Mouse (Mus musculus) neural tube, embryonic 12.5 days (tissue): ENCODE measurements around the gene Ssh3. TPM values are rescaled to one million over a fixed set of nuclear protein-coding genes. Genes with fewer than 3 reads are reported as not detected.
A peak's percentile ranks its signal among the peaks of the same experiment; 100 is the strongest.

Experiments used
- ATAC-seq: fragments of 200-750 bp; cut with Nextera tagmentation; 2 replicates; pipeline ENCODE4 v1.8.0; 2017; ENCODE audit warnings: low read depth, mild to moderate bottlenecking, moderate TSS enrichment, moderate library complexity; ENCODE audit not compliant: low FRiP score
- H3K27ac ChIP-seq: fragments of 300-500 bp; sonication (generic); 2 replicates; pipeline ENCODE4 v1.5.1; 2016
- H3K27me3 ChIP-seq: fragments of 300-500 bp; sonication (generic); replicated peaks from 2 replicates; pipeline ENCODE4 v1.6.1; 2016; ENCODE audit warnings: mild to moderate bottlenecking
- H3K36me3 ChIP-seq: fragments of 300-500 bp; sonication (generic); 2 replicates; pipeline ENCODE4 v1.6.1; 2016; ENCODE audit warnings: mild to moderate bottlenecking
- H3K4me1 ChIP-seq: fragments of 300-500 bp; sonication (generic); 2 replicates; pipeline ENCODE4 v1.6.1; 2016
- H3K4me2 ChIP-seq: fragments of 300-500 bp; sonication (generic); replicated peaks from 2 replicates; pipeline ENCODE4 v1.6.1; 2016; ENCODE audit warnings: mild to moderate bottlenecking
- H3K4me3 ChIP-seq: fragments of 300-500 bp; sonication (generic); 2 replicates; pipeline ENCODE4 v1.5.1; 2016
- H3K9ac ChIP-seq: fragments of 300-500 bp; sonication (generic); 2 replicates; pipeline ENCODE4 v1.6.1; 2016; ENCODE audit warnings: mild to moderate bottlenecking
- H3K9me3 ChIP-seq: fragments of 300-500 bp; sonication (generic); 2 replicates; pipeline ENCODE4 v1.6.1; 2016; ENCODE audit warnings: mild to moderate bottlenecking
- WGBS: fragments of 180-500 bp; shearing (Covaris S2); methylation state at CpG from one replicate; pipeline ENCODE4 v1.1.7; 2016; 5-methylcytosine and 5-hydroxymethylcytosine counted together
- polyA plus RNA-seq: library from polyadenylated mRNA; unstranded; fragments of >200 nt; fragmentation: Nextera tagmentation; extraction: Ambion mirVana; gene quantifications from 2 replicates; pipeline ENCODE4 v1.2.1, GENCODE M21; 2016

The Ssh3 gene
- polyA plus RNA-seq, 1 experiment from 2014 or later = 7.0 TPM

GRCm38 (mm10) chr19:4232186-4232572, 36.8 kb downstream of the Ssh3 start:
- Histone ChIP-seq H3K27me3 (peaks cover 6% of the 10 kb centered on the region), H3K27ac (peak overlapping the region; percentile 15; the same call in 1 of the 2 replicates), H3K9me3 (no peaks in the 10 kb centered on the region), H3K9ac (peak overlapping the region; percentile 68), H3K4me2 (peak overlapping the region; percentile 84), H3K4me1 (peaks cover 6% of the 10 kb centered on the region), H3K36me3 (no peaks in the 10 kb centered on the region), H3K4me3 (peak overlapping the region; percentile 46)
- WGBS = 53% methylated on average over 2 of the region's 2 CpGs
- ATAC-seq = no peak

- Histone ChIP-seq H3K36me3 (no peaks in the 10 kb centered on the region), H3K4me1 (peaks cover 6% of the 10 kb centered on the region), H3K9ac (peak within 1 kb of the TSS; percentile 68), H3K27me3 (peaks cover 6% of the 10 kb centered on the region), H3K4me3 (peak within 1 kb of the TSS; percentile 46), H3K9me3 (no peaks in the 10 kb centered on the region), H3K27ac (peak within 1 kb of the TSS; percentile 15; the same call in 1 of the 2 replicates), H3K4me2 (peak within 1 kb of the TSS; percentile 84)
- 12% methylated on average over 26 of the region's 26 CpGs for WGBS
- peak; percentile 91 for ATAC-seq
Observed at GRCm38 (mm10) chr19:4231253-4232185, 37.5 kb downstream of the Ssh3 start, which contains the start of gene Pold4. Gene Pold4 (plus strand): TSS chr19:4231899.

GRCm38 (mm10) chr19:4230415-4230814, 38.6 kb downstream of the Ssh3 start:
- Histone ChIP-seq H3K4me2 (no peak overlapping the region), H3K4me3 (no peak overlapping the region), H3K27me3 (peaks cover 9% of the 10 kb centered on the region), H3K36me3 (no peaks in the 10 kb centered on the region), H3K9me3 (no peaks in the 10 kb centered on the region), H3K27ac (no peak overlapping the region), H3K4me1 (peaks cover 6% of the 10 kb centered on the region), H3K9ac (no peak overlapping the region)
- no peak for ATAC-seq
- 73% methylated on average over 8 of the region's 8 CpGs for WGBS

GRCm38 (mm10) chr19:4229451-4230076, 39.4 kb downstream of the Ssh3 start:
- Histone ChIP-seq H3K27me3 (peaks cover 9% of the 10 kb centered on the region), H3K9ac (peak overlapping the region; percentile 13; the same call in 1 of the 2 replicates), H3K4me1 (peaks cover 6% of the 10 kb centered on the region), H3K9me3 (no peaks in the 10 kb centered on the region), H3K4me3 (no peak overlapping the region), H3K27ac (no peak overlapping the region), H3K4me2 (no peak overlapping the region), H3K36me3 (no peaks in the 10 kb centered on the region)
- no peak for ATAC-seq
- 24% methylated on average over 9 of the region's 9 CpGs for WGBS

DNA sequence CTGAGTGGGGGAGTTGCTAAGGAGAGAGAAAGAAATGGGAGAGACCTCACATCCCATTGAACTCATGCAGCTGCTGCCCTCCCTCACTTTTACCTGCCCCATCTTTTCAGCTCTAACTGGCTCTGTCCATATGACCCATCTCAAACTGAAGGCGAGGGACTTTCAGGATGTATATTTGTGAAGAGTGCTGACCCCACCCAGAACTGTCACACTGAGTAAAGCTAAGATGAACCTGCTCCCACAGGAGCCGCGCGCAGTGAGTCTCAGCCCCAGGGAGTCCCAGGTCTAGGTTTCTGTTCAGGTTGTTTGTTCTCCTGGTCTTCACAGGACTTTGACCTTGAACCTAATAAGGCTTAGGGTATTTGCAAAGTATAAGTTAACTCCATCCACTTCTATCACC, 40.1 kb downstream of the Ssh3 start:
- H3K27me3 ChIP-seq = peaks cover 9% of the 10 kb centered on the region
- no peaks in the 10 kb centered on the region for H3K9me3 ChIP-seq
- H3K4me2 ChIP-seq = no peak overlapping the region
- H3K4me1 ChIP-seq = peaks cover 6% of the 10 kb centered on the region
- no peak overlapping the region for H3K9ac ChIP-seq
- no peaks in the 10 kb centered on the region for H3K36me3 ChIP-seq
- WGBS = 72% methylated on average over 4 of the region's 4 CpGs
- ATAC-seq = no peak
- H3K4me3 ChIP-seq = no peak overlapping the region
- no peak overlapping the region for H3K27ac ChIP-seq

GRCm38 (mm10) chr19:4227894-4228678, 40.9 kb downstream of the Ssh3 start:
- H3K4me1 ChIP-seq = peaks cover 6% of the 10 kb centered on the region
- WGBS = 20% methylated on average over 8 of the region's 8 CpGs
- ATAC-seq = no peak
- H3K9ac ChIP-seq = no peak overlapping the region
- H3K4me3 ChIP-seq = no peak overlapping the region
- H3K4me2 ChIP-seq = no peak overlapping the region
- H3K27ac ChIP-seq = no peak overlapping the region
- no peaks in the 10 kb centered on the region for H3K36me3 ChIP-seq
- H3K9me3 ChIP-seq = no peaks in the 10 kb centered on the region
- peaks cover 9% of the 10 kb centered on the region for H3K27me3 ChIP-seq

GRCm38 (mm10) chr19:4227446-4227845, 41.5 kb downstream of the Ssh3 start:
- no peak overlapping the region for H3K9ac ChIP-seq
- no peak overlapping the region for H3K4me2 ChIP-seq
- no peak for ATAC-seq
- H3K4me1 ChIP-seq = peaks cover 6% of the 10 kb centered on the region
- H3K4me3 ChIP-seq = no peak overlapping the region
- H3K36me3 ChIP-seq = no peaks in the 10 kb centered on the region
- no peaks in the 10 kb centered on the region for H3K9me3 ChIP-seq
- 71% methylated on average over 5 of the region's 5 CpGs for WGBS
- H3K27me3 ChIP-seq = peaks cover 9% of the 10 kb centered on the region
- H3K27ac ChIP-seq = no peak overlapping the region

DNA sequence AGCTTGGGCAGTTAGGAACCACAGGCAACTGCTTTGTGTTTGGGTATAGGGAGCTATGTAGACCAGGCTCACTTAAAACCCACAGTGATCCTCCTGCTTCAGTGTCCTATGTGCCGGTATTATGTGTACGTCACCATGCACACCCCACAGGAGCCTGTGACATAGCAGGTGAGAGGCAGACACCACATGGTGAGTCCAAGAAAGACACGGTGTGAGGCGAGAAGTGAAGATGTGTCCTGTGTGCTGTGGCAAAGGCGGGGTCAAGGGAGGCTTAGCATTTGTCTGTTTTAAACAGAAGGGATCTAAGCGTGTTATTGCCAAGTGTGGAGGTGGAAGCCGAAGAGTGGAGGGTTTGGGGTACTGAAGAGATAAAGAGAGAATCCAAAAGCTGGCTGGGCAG, 42.2 kb downstream of the Ssh3 start:
- Histone ChIP-seq H3K9ac (0 out of 2 replicates have a peak overlapping the region, but pooled peaks have one; percentile 8), H3K9me3 (no peaks in the 10 kb centered on the region), H3K27ac (no peak overlapping the region), H3K4me3 (no peak overlapping the region), H3K27me3 (peaks cover 9% of the 10 kb centered on the region), H3K4me2 (no peak overlapping the region), H3K36me3 (no peaks in the 10 kb centered on the region), H3K4me1 (0 out of 2 replicates have a peak, but pooled peaks cover 6% of the 10 kb centered on the region)
- 87% methylated on average over 7 of the region's 7 CpGs for WGBS
- no peak for ATAC-seq

- Histone ChIP-seq H3K4me1 (0 out of 2 replicates have a peak, but pooled peaks cover 7% of the 10 kb centered on the region), H3K27ac (no peak overlapping the region), H3K4me3 (no peak overlapping the region), H3K36me3 (no peaks in the 10 kb centered on the region), H3K9ac (no peak overlapping the region), H3K27me3 (peaks cover 24% of the 10 kb centered on the region), H3K9me3 (no peaks in the 10 kb centered on the region), H3K4me2 (no peak overlapping the region)
- WGBS = 81% methylated on average over 11 of the region's 11 CpGs
- ATAC-seq = no peak
Observed at GRCm38 (mm10) chr19:4222165-4222564, 46.8 kb downstream of the Ssh3 start.

- no peak overlapping the region for H3K27ac ChIP-seq
- no peak overlapping the region for H3K9ac ChIP-seq
- H3K4me2 ChIP-seq = no peak overlapping the region
- H3K36me3 ChIP-seq = no peaks in the 10 kb centered on the region
- WGBS = 56% methylated on average over 14 of the region's 14 CpGs
- peaks cover 12% of the 10 kb centered on the region; the same call in 1 of the 2 replicates for H3K4me1 ChIP-seq
- H3K4me3 ChIP-seq = no peak overlapping the region
- no peak for ATAC-seq
- H3K9me3 ChIP-seq = no peaks in the 10 kb centered on the region
- H3K27me3 ChIP-seq = peaks cover 34% of the 10 kb centered on the region
Observed at GRCm38 (mm10) chr19:4220957-4221743, 47.8 kb downstream of the Ssh3 start.

DNA sequence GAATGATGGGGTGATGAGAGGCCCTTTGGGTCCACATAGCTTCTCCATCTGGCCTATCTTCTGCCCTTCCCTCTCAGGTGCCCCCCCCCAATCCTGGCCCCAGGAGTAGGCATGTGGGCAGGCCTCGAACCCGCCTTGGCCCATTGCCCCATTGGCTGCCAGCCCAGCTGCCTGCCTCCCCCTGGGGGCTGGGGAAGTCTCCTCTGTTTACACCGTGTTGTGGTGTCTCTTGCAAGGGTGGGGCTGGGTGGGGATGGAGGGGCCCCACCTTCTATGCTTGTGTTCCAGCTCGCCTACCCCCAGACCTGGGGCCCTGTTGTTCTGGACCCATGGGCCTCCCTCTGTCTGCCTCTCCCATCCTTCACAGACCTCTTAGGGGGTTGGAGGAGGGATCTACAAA, 48.6 kb downstream of the Ssh3 start:
- Histone ChIP-seq H3K4me3 (no peak overlapping the region), H3K36me3 (no peaks in the 10 kb centered on the region), H3K4me1 (peaks cover 17% of the 10 kb centered on the region), H3K4me2 (no peak overlapping the region), H3K9me3 (no peaks in the 10 kb centered on the region), H3K9ac (no peak overlapping the region), H3K27me3 (peaks cover 39% of the 10 kb centered on the region), H3K27ac (no peak overlapping the region)
- WGBS = 74% methylated on average over 4 of the region's 4 CpGs
- no peak for ATAC-seq
